Mouse (Mus musculus) liver, embryonic 14.5 days (tissue): ENCODE data around the gene Sap30. TPM values are rescaled to one million over a fixed set of nuclear protein-coding genes. Genes with fewer than 3 reads are reported as not detected.

ENCODE experiments used
- ATAC-seq: fragments of 200-750 bp; cut with Nextera tagmentation; 2 replicates; pipeline ENCODE4 v1.8.0; 2017; ENCODE audit warnings: moderate number of reproducible peaks, mild to moderate bottlenecking, moderate library complexity; ENCODE audit not compliant: insufficient read depth
- DNase-seq, 3 experiments: peaks; one replicate each; pipeline ENCODE4 v3.0.0-alpha.2; 2012 to 2013; ENCODE audit warnings: low read depth in 3 of 3, low spot score in 3 of 3
- H3K27ac ChIP-seq: fragments of 300-500 bp; sonication (generic); 2 replicates; pipeline ENCODE4 v1.5.1; 2014; ENCODE audit warnings: moderate library complexity, mild to moderate bottlenecking, control low read depth, inconsistent platforms
- H3K27me3 ChIP-seq: fragments of 300-500 bp; sonication (generic); 2 replicates; pipeline ENCODE4 v1.6.1; 2014; ENCODE audit warnings: mild to moderate bottlenecking, low read length, moderate library complexity; ENCODE audit not compliant: control insufficient read depth, insufficient read depth
- H3K36me3 ChIP-seq: fragments of 300-500 bp; sonication (generic); replicated peaks from 2 replicates; pipeline ENCODE4 v1.6.1; 2014; ENCODE audit warnings: low read depth; ENCODE audit not compliant: control insufficient read depth, insufficient read depth
- H3K4me1 ChIP-seq, 2 experiments: fragments of 200-500 bp in 1 of 2; fragments of 300-500 bp in 1 of 2; sonication (generic) in 1 of 2; replicated peaks; 2 replicates each; pipeline ENCODE4 v1.6.1; 2012 to 2014; ENCODE audit warnings: antibody characterized with exemption in 1 of 2, inconsistent platforms in 1 of 2, low read length in 1 of 2; ENCODE audit not compliant: control insufficient read depth in 2 of 2, insufficient read depth in 2 of 2
- H3K4me2 ChIP-seq: fragments of 300-500 bp; sonication (generic); 2 replicates; pipeline ENCODE4 v1.6.1; 2014; ENCODE audit warnings: low read depth, mild to moderate bottlenecking, control low read depth, moderate library complexity
- H3K4me3 ChIP-seq, 2 experiments: fragments of 200-500 bp in 1 of 2; fragments of 300-500 bp in 1 of 2; sonication (generic) in 1 of 2; 2 replicates each; pipeline ENCODE4 v1.5.1; 2012 to 2014; ENCODE audit warnings: low read depth in 2 of 2, low read length in 2 of 2, mild to moderate bottlenecking in 2 of 2, control low read depth in 1 of 2, inconsistent platforms in 1 of 2, moderate library complexity in 1 of 2; ENCODE audit not compliant: insufficient read depth in 1 of 2
- H3K9ac ChIP-seq: fragments of 300-500 bp; sonication (generic); replicated peaks from 2 replicates; pipeline ENCODE4 v1.6.1; 2014; ENCODE audit warnings: mild to moderate bottlenecking, control low read depth, moderate library complexity
- H3K9me3 ChIP-seq: fragments of 300-500 bp; sonication (generic); 2 replicates; pipeline ENCODE4 v1.6.1; 2016; ENCODE audit warnings: low read length, mixed read lengths; ENCODE audit not compliant: control insufficient read depth
- CTCF ChIP-seq: IDR thresholded peaks from 2 replicates; pipeline ENCODE4 v1.5.1; 2016; ENCODE audit warnings: antibody characterized with exemption, low read depth, control low read depth
- EP300 ChIP-seq: IDR thresholded peaks from 2 replicates; pipeline ENCODE4 v1.6.1; 2016; ENCODE audit warnings: antibody characterized with exemption, low read depth
- WGBS: fragments of 180-500 bp; shearing (Covaris S2); extraction: QIAGEN DNeasy Blood & Tissue Kit; methylation state at CpG from one replicate; pipeline ENCODE4 v1.1.7; 2014; ENCODE audit not compliant: insufficient replicate concordance; 5-methylcytosine and 5-hydroxymethylcytosine counted together
- polyA plus RNA-seq, 2 experiments: library from polyadenylated mRNA; depleted of rRNA in 1 of 2; stranded (reverse) in 1 of 2; unstranded in 1 of 2; fragments of >200 nt; fragmentation: Nextera tagmentation in 1 of 2; extraction: Ambion mirVana in 1 of 2; gene quantifications; 2 replicates each; pipeline versions ENCODE4 v1.2.1 to v1.2.3; 2012 to 2014

The Sap30 gene
- polyA plus RNA-seq, 2 experiments, result 10.6 to 14.4 TPM

DNA sequence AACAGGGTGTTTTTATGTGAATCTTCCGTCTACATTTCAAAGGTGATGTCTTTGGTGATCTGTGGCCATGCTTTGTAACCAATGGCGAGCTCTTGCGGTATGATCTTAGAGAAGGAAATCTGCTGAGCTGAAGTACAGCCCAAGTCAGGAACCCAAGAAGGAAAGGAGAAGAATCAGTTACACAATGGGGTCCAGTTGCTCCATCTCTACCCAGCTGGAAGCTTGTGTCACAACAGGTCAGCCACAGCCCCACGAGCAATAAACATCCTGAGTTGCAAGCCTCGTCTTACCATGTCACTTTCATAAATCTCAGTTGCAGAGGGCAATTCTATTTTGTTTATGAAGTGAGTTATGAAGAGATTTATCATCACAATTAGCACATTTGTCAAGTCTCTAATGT lies 54.9 kb downstream of the Sap30 start:
- TF ChIP-seq CTCF, result no peak
- no peak for TF ChIP-seq EP300
- no peak overlapping the region for H3K4me3 ChIP-seq
- ATAC-seq (no peak), DNase-seq (no peak)
- no peak overlapping the region for H3K27ac ChIP-seq
- H3K4me1 ChIP-seq, result no peaks in the 10 kb centered on the region; a peak in 1 of 4 replicates
- no peaks in the 10 kb centered on the region for H3K27me3 ChIP-seq
- no peak overlapping the region for H3K9ac ChIP-seq
- no peak overlapping the region for H3K4me2 ChIP-seq
- 60% methylated on average over 5 of the region's 5 CpGs for WGBS
- H3K9me3 ChIP-seq, result no peaks in the 10 kb centered on the region
- no peaks in the 10 kb centered on the region for H3K36me3 ChIP-seq

Other genes with a start within 250 kb of the Sap30 start
- gene Hand2, start 166.9 kb downstream of the Sap30 start, polyA plus RNA-seq (2012; rRNA removed), result 1.1 and 2.1 TPM in 2 replicates
- gene Hand2, start 166.9 kb downstream of the Sap30 start, polyA plus RNA-seq (2014; fragmentation: Nextera tagmentation; extraction: Ambion mirVana), result 0.44 and 0.48 TPM in 2 replicates
- gene Scrg1, start 31.9 kb downstream of the Sap30 start, polyA plus RNA-seq (2012; rRNA removed), result 0.13 TPM in 1 of 2 replicates, not detected in the other
- gene Scrg1, start 31.9 kb downstream of the Sap30 start, polyA plus RNA-seq (2014; fragmentation: Nextera tagmentation; extraction: Ambion mirVana), result not detected in 2 replicates
- gene Hmgb2, start 24.0 kb upstream of the Sap30 start, polyA plus RNA-seq (2012; rRNA removed), result 74.6 and 191 TPM in 2 replicates
- gene Hmgb2, start 24.0 kb upstream of the Sap30 start, polyA plus RNA-seq (2014; fragmentation: Nextera tagmentation; extraction: Ambion mirVana), result 280 and 300 TPM in 2 replicates
- 1.3 and 2.5 TPM in 2 replicates for gene Galnt7, start 165.2 kb upstream of the Sap30 start, polyA plus RNA-seq (2012; rRNA removed)
- gene Galnt7, start 165.2 kb upstream of the Sap30 start, polyA plus RNA-seq (2014; fragmentation: Nextera tagmentation; extraction: Ambion mirVana), result 3.8 and 4.4 TPM in 2 replicates